Mouse (Mus musculus) left cerebral cortex, adult 18-20 months (tissue): ENCODE data around the gene Serpina9. TPM values are rescaled to one million over a fixed set of nuclear protein-coding genes. Genes with fewer than 3 reads are reported as not detected.

Experiments
- total RNA-seq, 2 experiments: library from RNA; stranded (reverse); gene quantifications; 2 replicates each; pipeline ENCODE4 v1.2.3; 2021

Serpina9 gene
- total RNA-seq, 2 experiments from 2014 or later: 4.8 to 5.5 TPM

Other genes starting within 250 kb of the Serpina9 start
- gene Serpina1d, start 240.2 kb downstream of the Serpina9 start, total RNA-seq: under 1 TPM in 1 of 2 experiments, not detected in 1; 0.40 TPM
- not detected for gene Serpina1b, start 183.4 kb downstream of the Serpina9 start, total RNA-seq
- not detected for gene Serpina1a, start 150.2 kb downstream of the Serpina9 start, total RNA-seq
- gene Serpina1c, start 108.9 kb downstream of the Serpina9 start, total RNA-seq: not detected
- gene Serpina1e, start 54.8 kb downstream of the Serpina9 start, total RNA-seq: not detected
- gene Serpina11, start 23.8 kb downstream of the Serpina9 start, total RNA-seq: not detected
- under 1 TPM in 1 of 2 experiments, not detected in 1; 0.09 TPM for gene Serpina12, start 30.7 kb upstream of the Serpina9 start, total RNA-seq
- not detected for gene Serpina5, start 87.4 kb upstream of the Serpina9 start, total RNA-seq
- gene Serpina3a, start 99.0 kb upstream of the Serpina9 start, total RNA-seq: not detected
- not detected for gene Serpina3b, start 114.2 kb upstream of the Serpina9 start, total RNA-seq
- gene Serpina3c, start 140.1 kb upstream of the Serpina9 start, total RNA-seq: not detected
- gene Serpina3f, start 200.8 kb upstream of the Serpina9 start, total RNA-seq: not detected
- gene Serpina3g, start 222.5 kb upstream of the Serpina9 start, total RNA-seq: under 1 TPM in 1 of 2 experiments, not detected in 1; 0.44 TPM
- gene Serpina3i, start 249.4 kb upstream of the Serpina9 start, total RNA-seq: not detected